Mouse (Mus musculus): ENCODE data around the gene Lim2. TPM values are rescaled to one million over a fixed set of nuclear protein-coding genes. Genes with fewer than 3 reads are reported as not detected.
A peak's percentile ranks its signal among the peaks of the same experiment; 100 is the strongest.

Lim2 gene
- polyA plus RNA-seq, 1 experiment from 2014 or later = not detected

DNA sequence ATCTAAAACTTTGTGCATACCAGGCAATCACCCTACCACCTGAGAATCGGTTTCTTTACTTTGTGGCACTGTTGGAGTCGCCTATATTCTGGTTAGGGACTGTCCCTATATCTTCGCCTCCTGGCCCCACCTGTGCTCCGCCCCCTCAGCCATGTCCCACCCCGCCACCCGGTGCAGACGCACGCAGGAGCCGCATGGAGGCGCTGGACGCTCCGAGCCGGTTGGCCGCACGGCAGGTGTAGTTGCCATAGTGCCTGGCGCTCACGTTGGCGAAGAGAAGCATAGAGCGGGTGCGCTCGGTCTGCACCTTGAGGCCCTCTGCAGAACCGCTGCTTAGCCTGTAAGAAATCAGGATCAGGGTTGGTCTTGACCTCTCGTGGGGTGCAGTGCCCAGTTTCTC lies 48.2 kb downstream of the Lim2 start:
- Histone ChIP-seq H3K36me3 (ENCODE audit: control insufficient read depth, insufficient read depth, low read length) (no peaks in the 10 kb centered on the region), H3K4me3 (replicated peaks; ENCODE audit: low read length) (no peak overlapping the region), H3K4me1 (ENCODE audit: control insufficient read depth, insufficient read depth, low read length) (no peaks in the 10 kb centered on the region), H3K9ac (ENCODE audit: low read length) (no peak overlapping the region), H3K27me3 (ENCODE audit: control insufficient read depth, insufficient read depth, low read length) (peaks cover 30% of the 10 kb centered on the region), H3K4me2 (ENCODE audit: low read depth, low read length) (no peak overlapping the region), H3K9me3 (replicated peaks; ENCODE audit: control insufficient read depth, low read length) (no peaks in the 10 kb centered on the region), H3K27ac (ENCODE audit: low read length) (no peak overlapping the region)
- 14% methylated on average over 23 of the region's 23 CpGs for WGBS
- ATAC-seq (ENCODE audit: insufficient read depth, low FRiP score) = no peak

DNA sequence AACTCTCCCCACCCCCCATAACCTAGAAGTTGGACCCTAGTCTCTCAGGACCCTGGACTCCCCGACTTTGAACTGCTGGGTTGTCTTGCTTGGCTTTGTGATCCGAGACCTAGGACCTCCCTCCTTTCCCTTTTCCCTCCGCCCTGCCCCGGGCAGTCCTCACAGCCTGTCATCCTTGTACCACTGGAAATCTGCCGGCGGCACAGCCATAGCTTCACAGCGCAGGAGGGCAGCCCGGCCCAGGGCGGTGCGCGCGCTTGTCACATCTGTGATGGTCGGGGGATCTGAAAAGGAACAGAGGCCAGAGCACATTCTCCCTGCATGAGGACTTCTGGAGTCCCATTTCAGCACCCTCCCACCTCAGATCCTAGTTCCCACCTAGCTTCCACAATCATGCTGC lies 48.9 kb downstream of the Lim2 start:
- Histone ChIP-seq H3K9ac (ENCODE audit: low read length) (no peak overlapping the region), H3K4me3 (replicated peaks; ENCODE audit: low read length) (no peak overlapping the region)
- no peak for ATAC-seq (ENCODE audit: insufficient read depth, low FRiP score)

DNA sequence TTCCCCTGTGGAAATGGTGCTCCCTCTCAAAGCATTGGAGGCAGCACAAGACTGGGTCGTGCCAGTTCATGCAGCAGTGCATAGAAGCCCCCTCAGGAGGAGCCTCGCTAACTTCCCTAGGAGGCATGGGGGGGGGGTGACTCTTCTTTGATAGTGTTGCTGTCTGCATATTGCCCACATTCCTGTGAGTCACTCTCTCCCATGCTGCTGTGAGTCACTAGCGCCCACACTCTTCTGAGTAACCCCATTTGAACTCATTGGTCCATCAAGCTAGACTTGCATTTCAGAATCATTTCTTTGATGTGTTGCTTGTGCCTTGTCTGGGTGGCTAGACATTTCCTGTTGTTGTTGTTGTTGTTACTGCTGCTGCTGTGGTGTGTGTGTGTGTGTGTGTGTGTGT lies 53.7 kb downstream of the Lim2 start:
- Histone ChIP-seq H3K27ac (ENCODE audit: low read length) (no peak overlapping the region), H3K27me3 (ENCODE audit: control insufficient read depth, insufficient read depth, low read length) (peaks cover 19% of the 10 kb centered on the region), H3K36me3 (ENCODE audit: control insufficient read depth, insufficient read depth, low read length) (no peaks in the 10 kb centered on the region), H3K4me3 (replicated peaks; ENCODE audit: low read length) (no peak overlapping the region), H3K9ac (ENCODE audit: low read length) (no peak overlapping the region), H3K4me2 (ENCODE audit: low read depth, low read length) (no peak overlapping the region), H3K4me1 (ENCODE audit: control insufficient read depth, insufficient read depth, low read length) (no peaks in the 10 kb centered on the region), H3K9me3 (replicated peaks; ENCODE audit: control insufficient read depth, low read length) (no peaks in the 10 kb centered on the region)
- ATAC-seq (ENCODE audit: insufficient read depth, low FRiP score) = no peak
- 61% methylated on average over 3 of the region's 3 CpGs for WGBS

More for the DNA sequence above, 48.9 kb downstream of the Lim2 start:
- no peaks in the 10 kb centered on the region for H3K9me3 ChIP-seq (replicated peaks; ENCODE audit: control insufficient read depth, low read length)
- H3K4me1 ChIP-seq (ENCODE audit: control insufficient read depth, insufficient read depth, low read length) = no peaks in the 10 kb centered on the region
- no peak overlapping the region for H3K27ac ChIP-seq (ENCODE audit: low read length)
- peaks cover 30% of the 10 kb centered on the region for H3K27me3 ChIP-seq (ENCODE audit: control insufficient read depth, insufficient read depth, low read length)
- H3K4me2 ChIP-seq (ENCODE audit: low read depth, low read length) = no peak overlapping the region
- 9% methylated on average over 13 of the region's 13 CpGs for WGBS
- no peaks in the 10 kb centered on the region for H3K36me3 ChIP-seq (ENCODE audit: control insufficient read depth, insufficient read depth, low read length)

DNA sequence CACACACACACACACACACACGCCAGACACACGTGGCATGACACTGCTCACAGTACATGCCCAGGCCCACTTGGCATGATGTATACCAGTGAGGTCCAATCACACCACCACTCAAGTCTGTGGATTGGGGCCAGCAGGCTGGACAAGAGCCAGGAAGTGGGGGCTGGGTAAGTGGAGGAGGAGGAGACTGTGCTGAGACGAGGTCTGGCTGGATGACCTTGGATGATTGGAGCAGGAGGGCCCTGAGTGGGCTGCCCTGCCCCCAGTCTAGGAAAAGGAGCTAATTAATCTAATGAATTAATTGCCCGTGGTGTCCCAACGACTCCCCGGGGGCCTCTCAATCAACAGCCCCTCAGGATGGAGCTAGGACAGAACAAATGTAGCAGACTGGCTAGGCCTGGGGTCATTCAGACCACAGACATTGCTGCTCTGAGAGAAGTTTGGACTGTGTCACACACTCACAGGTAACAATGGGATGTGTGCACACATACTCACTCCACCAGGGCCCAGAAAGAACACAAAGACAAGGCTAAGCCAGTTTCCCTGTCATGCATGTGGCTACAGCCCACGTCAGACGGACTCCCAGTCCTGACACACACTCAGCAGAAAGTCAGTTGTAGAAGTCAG lies 54.7 kb downstream of the Lim2 start:
- H3K4me3 ChIP-seq (replicated peaks; ENCODE audit: low read length) = no peak overlapping the region
- no peaks in the 10 kb centered on the region for H3K4me1 ChIP-seq (ENCODE audit: control insufficient read depth, insufficient read depth, low read length)
- no peak overlapping the region for H3K9ac ChIP-seq (ENCODE audit: low read length)
- WGBS = 59% methylated on average over 8 of the region's 8 CpGs
- H3K27ac ChIP-seq (ENCODE audit: low read length) = no peak overlapping the region
- H3K4me2 ChIP-seq (ENCODE audit: low read depth, low read length) = no peak overlapping the region
- H3K9me3 ChIP-seq (replicated peaks; ENCODE audit: control insufficient read depth, low read length) = no peaks in the 10 kb centered on the region
- ATAC-seq (ENCODE audit: insufficient read depth, low FRiP score) = 0 out of 2 replicates have a peak, but pooled peaks have one; percentile 31
- peaks cover 9% of the 10 kb centered on the region; the same call in 1 of the 2 replicates for H3K27me3 ChIP-seq (ENCODE audit: control insufficient read depth, insufficient read depth, low read length)
- no peaks in the 10 kb centered on the region for H3K36me3 ChIP-seq (ENCODE audit: control insufficient read depth, insufficient read depth, low read length)

DNA sequence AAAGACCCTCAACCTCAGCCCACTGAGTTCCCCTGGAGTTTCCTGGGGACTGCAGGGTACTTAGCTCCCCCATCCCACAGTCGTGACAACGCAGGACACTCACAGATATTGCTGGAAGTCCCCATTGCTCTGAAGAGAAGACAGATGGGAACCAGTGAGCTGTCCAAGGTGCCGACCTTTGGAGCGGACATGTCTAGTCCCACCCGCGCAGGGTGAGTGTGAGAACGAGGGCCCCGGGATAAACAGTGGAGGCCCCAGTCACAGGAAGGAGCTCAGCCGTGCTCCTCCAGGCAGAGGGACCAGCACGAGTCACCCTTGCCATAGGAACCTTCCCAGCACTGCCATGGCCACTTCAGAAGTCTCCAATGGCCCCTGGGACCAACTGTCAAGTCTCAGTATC lies 55.8 kb downstream of the Lim2 start:
- H3K4me2 ChIP-seq (ENCODE audit: low read depth, low read length) = no peak overlapping the region
- H3K9ac ChIP-seq (ENCODE audit: low read length) = no peak overlapping the region
- H3K27me3 ChIP-seq (ENCODE audit: control insufficient read depth, insufficient read depth, low read length) = 0 out of 2 replicates have a peak, but pooled peaks cover 3% of the 10 kb centered on the region
- no peaks in the 10 kb centered on the region for H3K36me3 ChIP-seq (ENCODE audit: control insufficient read depth, insufficient read depth, low read length)
- H3K9me3 ChIP-seq (replicated peaks; ENCODE audit: control insufficient read depth, low read length) = no peaks in the 10 kb centered on the region
- WGBS = 9% methylated on average over 10 of the region's 10 CpGs
- no peak overlapping the region for H3K4me3 ChIP-seq (replicated peaks; ENCODE audit: low read length)
- ATAC-seq (ENCODE audit: insufficient read depth, low FRiP score) = no peak
- H3K4me1 ChIP-seq (ENCODE audit: control insufficient read depth, insufficient read depth, low read length) = no peaks in the 10 kb centered on the region
- no peak overlapping the region for H3K27ac ChIP-seq (ENCODE audit: low read length)

Small RNA genes lying within 50 kb of the gene (microRNA-seq; reads per million reads assigned to microRNA genes)
- 0.50 reads per million for gene Mir7051

Other genes with a start within 250 kb of the Lim2 start
- 13.7 and 14.4 TPM in 2 replicates for gene Zfp715, start 114.4 kb upstream of the Lim2 start, polyA plus RNA-seq (2015; fragmentation: Nextera tagmentation; extraction: Ambion mirVana)
- 0.15 and 0.27 TPM in 2 replicates for gene Siglecf, start 76.3 kb upstream of the Lim2 start, polyA plus RNA-seq (2015; fragmentation: Nextera tagmentation; extraction: Ambion mirVana)
- gene Siglecg, start 19.5 kb upstream of the Lim2 start, polyA plus RNA-seq (2015; fragmentation: Nextera tagmentation; extraction: Ambion mirVana) = 0.26 and 0.45 TPM in 2 replicates
- 2.7 and 2.8 TPM in 2 replicates for gene Nkg7, start 9.4 kb downstream of the Lim2 start, polyA plus RNA-seq (2015; fragmentation: Nextera tagmentation; extraction: Ambion mirVana)
- gene Cldnd2, start 13.1 kb downstream of the Lim2 start, polyA plus RNA-seq (2015; fragmentation: Nextera tagmentation; extraction: Ambion mirVana) = not detected in 2 replicates
- 365 and 382 TPM in 2 replicates for gene Etfb, start 16.4 kb downstream of the Lim2 start, polyA plus RNA-seq (2015; fragmentation: Nextera tagmentation; extraction: Ambion mirVana)
- gene Gm45233, start 16.5 kb downstream of the Lim2 start, polyA plus RNA-seq (2015; fragmentation: Nextera tagmentation; extraction: Ambion mirVana) = 0.62 TPM in 1 of 2 replicates, not detected in the other
- 17.7 and 28.7 TPM in 2 replicates for gene Vsig10l, start 35.5 kb downstream of the Lim2 start, polyA plus RNA-seq (2015; fragmentation: Nextera tagmentation; extraction: Ambion mirVana)
- 0.30 and 0.39 TPM in 2 replicates for gene Iglon5, start 62.4 kb downstream of the Lim2 start, polyA plus RNA-seq (2015; fragmentation: Nextera tagmentation; extraction: Ambion mirVana)
- gene 4931406B18Rik, start 78.3 kb downstream of the Lim2 start, polyA plus RNA-seq (2015; fragmentation: Nextera tagmentation; extraction: Ambion mirVana) = not detected in 2 replicates
- 3.0 and 3.7 TPM in 2 replicates for gene Cd33, start 116.8 kb downstream of the Lim2 start, polyA plus RNA-seq (2015; fragmentation: Nextera tagmentation; extraction: Ambion mirVana)
- gene Zfp658, start 134.6 kb downstream of the Lim2 start, polyA plus RNA-seq (2015; fragmentation: Nextera tagmentation; extraction: Ambion mirVana) = 3.5 and 3.6 TPM in 2 replicates
- 11.3 and 12.9 TPM in 2 replicates for gene Zfp719, start 151.9 kb downstream of the Lim2 start, polyA plus RNA-seq (2015; fragmentation: Nextera tagmentation; extraction: Ambion mirVana)
- not detected in 2 replicates for gene Zfp819, start 179.5 kb downstream of the Lim2 start, polyA plus RNA-seq (2015; fragmentation: Nextera tagmentation; extraction: Ambion mirVana)
- 1.0 and 1.4 TPM in 2 replicates for gene Ceacam18, start 207.0 kb downstream of the Lim2 start, polyA plus RNA-seq (2015; fragmentation: Nextera tagmentation; extraction: Ambion mirVana)
- gene Siglece, start 232.5 kb downstream of the Lim2 start, polyA plus RNA-seq (2015; fragmentation: Nextera tagmentation; extraction: Ambion mirVana) = 2.2 and 2.6 TPM in 2 replicates
- gene Ctu1, start 244.3 kb downstream of the Lim2 start, polyA plus RNA-seq (2015; fragmentation: Nextera tagmentation; extraction: Ambion mirVana) = 11.7 and 12.2 TPM in 2 replicates